Mouse (Mus musculus): ENCODE data around the gene Pygm. TPM values are rescaled to one million over a fixed set of nuclear protein-coding genes. Genes with fewer than 3 reads are reported as not detected.

Gene Pygm
- polyA plus RNA-seq, 1 experiment from 2014 or later, result 2.5 TPM

- Histone ChIP-seq H3K27me3 (ENCODE audit: low read depth, poor library complexity, severe bottlenecking) (no peaks in the 10 kb centered on the region), H3K4me1 (peaks cover 27% of the 10 kb centered on the region), H3K9me3 (replicated peaks) (no peaks in the 10 kb centered on the region), H3K27ac (no peak overlapping the region), H3K4me3 (no peak overlapping the region), H3K36me3 (peaks cover 49% of the 10 kb centered on the region)
- DNase-seq (ENCODE audit: low spot score), result no peak
- 92% methylated on average over 9 of the region's 9 CpGs for WGBS
These were observed 3.6 kb upstream of the Pygm start for GRCm38 (mm10) chr19:6380411-6381166.

- peaks cover 29% of the 10 kb centered on the region for H3K4me1 ChIP-seq
- no peaks in the 10 kb centered on the region for H3K27me3 ChIP-seq (ENCODE audit: low read depth, poor library complexity, severe bottlenecking)
- H3K36me3 ChIP-seq, result peaks cover 43% of the 10 kb centered on the region
- no peak overlapping the region for H3K4me3 ChIP-seq
- no peaks in the 10 kb centered on the region for H3K9me3 ChIP-seq (replicated peaks)
- no peak overlapping the region for H3K27ac ChIP-seq
- no peak for DNase-seq (ENCODE audit: low spot score)
- 91% methylated on average over 5 of the region's 5 CpGs for WGBS
These were observed 3.0 kb upstream of the Pygm start for GRCm38 (mm10) chr19:6381238-6381637.

GRCm38 (mm10) chr19:6382323-6382924, 1.8 kb upstream of the Pygm start:
- no peak for DNase-seq (ENCODE audit: low spot score)
- WGBS, result 83% methylated on average over 4 of the region's 4 CpGs
- H3K4me1 ChIP-seq, result peaks cover 29% of the 10 kb centered on the region

DNA sequence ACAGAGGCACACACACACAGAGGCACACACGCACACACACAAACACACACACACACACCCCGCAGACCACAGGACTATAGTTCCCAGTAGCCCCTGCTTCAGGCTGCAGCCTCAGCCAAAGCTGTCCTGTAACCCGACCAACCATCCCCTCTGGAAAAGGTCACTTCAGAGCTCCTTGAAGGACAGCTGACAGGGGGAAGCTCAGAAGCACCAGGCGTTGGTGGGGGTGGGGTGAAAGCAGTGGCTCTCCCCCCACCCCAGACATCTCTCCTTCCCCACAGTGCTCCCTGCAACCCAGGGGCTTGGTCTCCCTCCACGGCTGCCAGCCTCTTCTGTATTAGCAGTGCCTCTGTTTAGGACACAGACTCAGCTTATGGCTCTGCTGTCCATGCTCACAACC, 729 bp upstream of the Pygm start:
- H3K4me1 ChIP-seq, result peaks cover 29% of the 10 kb centered on the region
- 0 out of 2 replicates have a peak overlapping the region, but pooled peaks have one; percentile 2 for H3K27ac ChIP-seq
- 56% methylated on average over 5 of the region's 5 CpGs for WGBS
- H3K4me3 ChIP-seq, result no peak overlapping the region
- peaks cover 8% of the 10 kb centered on the region; the same call in 1 of the 2 replicates for H3K27me3 ChIP-seq (ENCODE audit: low read depth, poor library complexity, severe bottlenecking)
- no peaks in the 10 kb centered on the region for H3K9me3 ChIP-seq (replicated peaks)
- H3K36me3 ChIP-seq, result peaks cover 20% of the 10 kb centered on the region
- no peak for DNase-seq (ENCODE audit: low spot score)

More at GRCm38 (mm10) chr19:6382323-6382924, 1.8 kb upstream of the Pygm start:
- Histone ChIP-seq H3K27ac (no peak overlapping the region), H3K9me3 (replicated peaks) (no peaks in the 10 kb centered on the region), H3K4me3 (no peak overlapping the region), H3K27me3 (ENCODE audit: low read depth, poor library complexity, severe bottlenecking) (0 out of 2 replicates have a peak, but pooled peaks cover 1% of the 10 kb centered on the region), H3K36me3 (peaks cover 31% of the 10 kb centered on the region)

DNA sequence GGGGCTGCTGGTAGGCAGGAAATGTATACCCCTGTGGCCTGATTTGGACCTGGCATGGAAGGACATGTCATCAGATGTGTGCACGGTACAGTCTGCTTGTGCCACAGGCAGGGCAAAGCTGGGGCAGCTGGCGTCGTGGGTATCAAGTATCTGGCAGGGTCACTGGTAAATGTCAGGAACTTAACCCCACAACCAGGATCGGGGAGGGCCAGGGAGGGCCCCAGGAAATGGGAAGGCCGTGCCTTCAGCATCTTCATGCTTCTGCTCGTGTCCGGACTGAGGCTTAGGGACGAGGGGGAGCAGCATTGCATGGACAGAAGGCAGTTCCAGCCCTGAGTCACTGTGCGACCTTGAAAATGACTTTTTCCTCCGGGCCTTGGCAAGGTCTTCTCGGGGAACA, 755 bp downstream of the Pygm start:
- Histone ChIP-seq H3K9me3 (replicated peaks) (no peaks in the 10 kb centered on the region), H3K36me3 (peaks cover 6% of the 10 kb centered on the region; the same call in 1 of the 2 replicates), H3K27ac (peak overlapping the region; percentile 43; the same call in 1 of the 2 replicates), H3K4me3 (no peak overlapping the region), H3K27me3 (ENCODE audit: low read depth, poor library complexity, severe bottlenecking) (peaks cover 16% of the 10 kb centered on the region), H3K4me1 (peaks cover 42% of the 10 kb centered on the region)
- WGBS, result 74% methylated on average over 11 of the region's 11 CpGs
- DNase-seq (ENCODE audit: low spot score), result no peak

DNA sequence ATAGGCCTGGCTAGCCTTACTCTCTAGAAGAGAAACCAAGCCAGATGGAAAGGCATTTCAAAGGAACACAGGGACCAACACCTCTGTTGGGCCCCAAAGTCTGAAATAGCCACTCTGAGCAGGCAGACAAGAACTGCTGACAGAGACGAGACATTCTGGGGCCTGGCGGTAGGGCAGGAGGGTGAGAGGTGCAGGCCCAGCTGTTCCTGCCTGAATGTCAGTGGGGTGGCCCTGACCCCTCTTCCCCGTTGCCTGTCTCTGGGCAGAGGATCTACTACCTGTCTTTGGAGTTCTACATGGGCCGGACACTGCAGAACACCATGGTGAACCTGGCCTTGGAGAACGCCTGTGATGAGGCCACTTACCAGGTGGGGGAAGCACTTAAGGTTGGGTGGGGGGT, 1.2 kb downstream of the Pygm start:
- H3K4me3 ChIP-seq, result no peak overlapping the region
- H3K4me1 ChIP-seq, result peaks cover 46% of the 10 kb centered on the region
- WGBS, result 67% methylated on average over 5 of the region's 5 CpGs

GRCm38 (mm10) chr19:6385821-6386220, 1.6 kb downstream of the Pygm start:
- H3K27me3 ChIP-seq (ENCODE audit: low read depth, poor library complexity, severe bottlenecking), result peaks cover 16% of the 10 kb centered on the region
- no peak for DNase-seq (ENCODE audit: low spot score)
- 80% methylated on average over 7 of the region's 7 CpGs for WGBS
- no peak overlapping the region for H3K4me3 ChIP-seq
- H3K9me3 ChIP-seq (replicated peaks), result no peaks in the 10 kb centered on the region
- 0 out of 2 replicates have a peak, but pooled peaks cover under 1% of the 10 kb centered on the region for H3K36me3 ChIP-seq
- no peak overlapping the region for H3K27ac ChIP-seq
- peaks cover 50% of the 10 kb centered on the region for H3K4me1 ChIP-seq

More for the DNA sequence above, 1.2 kb downstream of the Pygm start:
- Histone ChIP-seq H3K27ac (no peak overlapping the region), H3K27me3 (ENCODE audit: low read depth, poor library complexity, severe bottlenecking) (peaks cover 16% of the 10 kb centered on the region), H3K9me3 (replicated peaks) (no peaks in the 10 kb centered on the region), H3K36me3 (0 out of 2 replicates have a peak, but pooled peaks cover 5% of the 10 kb centered on the region)
- no peak for DNase-seq (ENCODE audit: low spot score)

DNA sequence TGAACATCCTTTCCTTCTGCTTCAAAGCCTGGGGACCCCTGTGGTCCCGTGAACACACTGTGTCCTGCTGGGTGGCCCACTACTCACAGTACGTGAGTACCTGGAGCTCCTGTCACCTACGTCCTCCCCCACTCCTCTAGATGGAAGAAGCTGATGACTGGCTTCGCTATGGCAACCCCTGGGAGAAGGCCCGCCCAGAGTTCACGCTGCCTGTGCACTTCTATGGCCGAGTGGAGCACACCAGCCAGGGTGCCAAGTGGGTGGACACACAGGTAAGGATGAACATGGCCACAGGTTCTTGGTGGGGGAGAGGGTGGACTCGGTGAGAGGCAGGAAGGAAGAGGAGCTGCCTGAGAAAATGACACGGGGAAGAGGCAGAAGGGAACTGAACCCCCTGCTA, 2.0 kb downstream of the Pygm start:
- Histone ChIP-seq H3K36me3 (no peaks in the 10 kb centered on the region), H3K27ac (no peak overlapping the region), H3K4me1 (peaks cover 51% of the 10 kb centered on the region), H3K27me3 (ENCODE audit: low read depth, poor library complexity, severe bottlenecking) (peaks cover 16% of the 10 kb centered on the region), H3K9me3 (replicated peaks) (no peaks in the 10 kb centered on the region), H3K4me3 (no peak overlapping the region)
- WGBS, result 63% methylated on average over 9 of the region's 9 CpGs
- no peak for DNase-seq (ENCODE audit: low spot score)

GRCm38 (mm10) chr19:6388006-6388405, 3.8 kb downstream of the Pygm start:
- DNase-seq (ENCODE audit: low spot score), result no peak
- Histone ChIP-seq H3K4me1 (peaks cover 49% of the 10 kb centered on the region), H3K27me3 (ENCODE audit: low read depth, poor library complexity, severe bottlenecking) (peaks cover 16% of the 10 kb centered on the region), H3K36me3 (no peaks in the 10 kb centered on the region), H3K9me3 (replicated peaks) (no peaks in the 10 kb centered on the region), H3K27ac (no peak overlapping the region), H3K4me3 (no peak overlapping the region)
- WGBS, result 82% methylated on average over 13 of the region's 13 CpGs

GRCm38 (mm10) chr19:6389803-6390202, 5.6 kb downstream of the Pygm start:
- H3K27ac ChIP-seq, result peak overlapping the region; percentile 66
- peaks cover 16% of the 10 kb centered on the region for H3K27me3 ChIP-seq (ENCODE audit: low read depth, poor library complexity, severe bottlenecking)
- H3K4me1 ChIP-seq, result peaks cover 31% of the 10 kb centered on the region
- H3K9me3 ChIP-seq (replicated peaks), result no peaks in the 10 kb centered on the region
- no peak for DNase-seq (ENCODE audit: low spot score)
- H3K4me3 ChIP-seq, result peak overlapping the region; percentile 53
- 6% methylated on average over 16 of the region's 16 CpGs for WGBS
- H3K36me3 ChIP-seq, result no peaks in the 10 kb centered on the region

DNA sequence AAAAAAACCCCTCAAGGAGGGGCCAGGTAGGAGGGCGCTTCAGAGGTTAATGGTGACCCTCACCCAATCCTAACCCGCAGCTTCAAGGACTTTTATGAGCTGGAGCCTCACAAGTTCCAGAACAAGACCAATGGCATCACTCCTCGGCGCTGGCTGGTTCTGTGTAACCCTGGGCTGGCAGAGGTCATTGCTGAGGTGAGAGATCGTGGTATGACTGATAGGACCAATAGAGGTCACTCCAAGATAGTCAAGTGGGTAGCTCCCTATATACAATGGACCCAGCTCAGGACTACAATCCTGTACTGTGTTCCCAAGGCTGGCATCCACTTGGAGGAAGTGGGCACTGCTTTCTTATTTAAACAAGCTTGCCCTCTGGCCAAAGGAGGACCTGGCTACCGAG, 6.1 kb downstream of the Pygm start:
- Histone ChIP-seq H3K27ac (0 out of 2 replicates have a peak overlapping the region, but pooled peaks have one; percentile 66), H3K36me3 (no peaks in the 10 kb centered on the region), H3K9me3 (replicated peaks) (no peaks in the 10 kb centered on the region), H3K4me1 (peaks cover 26% of the 10 kb centered on the region), H3K27me3 (ENCODE audit: low read depth, poor library complexity, severe bottlenecking) (peaks cover 16% of the 10 kb centered on the region), H3K4me3 (peak overlapping the region; percentile 53)
- no peak for DNase-seq (ENCODE audit: low spot score)
- whole genome bisulfite sequencing, result 55% methylated on average over 6 of the region's 6 CpGs

DNA sequence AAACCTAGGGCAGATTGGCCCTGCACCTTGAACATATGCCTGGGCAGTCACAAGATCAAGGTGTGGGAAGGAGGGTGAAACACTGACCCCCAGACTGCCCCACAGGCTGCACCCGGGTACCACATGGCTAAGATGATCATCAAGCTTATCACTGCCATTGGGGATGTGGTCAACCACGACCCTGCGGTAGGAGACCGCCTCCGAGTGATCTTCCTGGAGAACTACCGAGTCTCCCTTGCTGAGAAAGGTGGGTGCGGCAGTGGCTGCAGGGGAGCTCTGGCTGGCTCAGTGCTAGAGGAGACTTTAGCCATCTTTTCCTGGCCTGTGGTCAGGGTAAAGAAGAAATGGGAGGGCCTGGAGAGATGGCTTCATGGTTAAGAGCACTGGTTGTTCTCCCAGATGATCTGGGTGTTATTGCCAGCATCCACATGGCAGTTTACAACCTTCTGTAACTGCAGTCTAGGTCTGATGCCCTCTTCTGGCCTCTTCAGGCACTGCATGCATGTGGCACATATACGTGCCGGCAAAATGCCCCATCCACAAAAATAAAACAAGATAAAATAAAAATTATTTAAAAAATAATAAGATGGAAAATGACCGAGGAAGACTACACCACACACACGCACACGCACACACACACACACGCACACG, 8.7 kb downstream of the Pygm start:
- H3K27ac ChIP-seq, result no peak overlapping the region
- H3K4me3 ChIP-seq, result no peak overlapping the region
- no peak for DNase-seq (ENCODE audit: low spot score)
- peaks cover 22% of the 10 kb centered on the region for H3K4me1 ChIP-seq
- H3K36me3 ChIP-seq, result no peaks in the 10 kb centered on the region
- 92% methylated on average over 14 of the region's 14 CpGs for WGBS
- no peaks in the 10 kb centered on the region for H3K9me3 ChIP-seq (replicated peaks)
- H3K27me3 ChIP-seq (ENCODE audit: low read depth, poor library complexity, severe bottlenecking), result peaks cover 28% of the 10 kb centered on the region

DNA sequence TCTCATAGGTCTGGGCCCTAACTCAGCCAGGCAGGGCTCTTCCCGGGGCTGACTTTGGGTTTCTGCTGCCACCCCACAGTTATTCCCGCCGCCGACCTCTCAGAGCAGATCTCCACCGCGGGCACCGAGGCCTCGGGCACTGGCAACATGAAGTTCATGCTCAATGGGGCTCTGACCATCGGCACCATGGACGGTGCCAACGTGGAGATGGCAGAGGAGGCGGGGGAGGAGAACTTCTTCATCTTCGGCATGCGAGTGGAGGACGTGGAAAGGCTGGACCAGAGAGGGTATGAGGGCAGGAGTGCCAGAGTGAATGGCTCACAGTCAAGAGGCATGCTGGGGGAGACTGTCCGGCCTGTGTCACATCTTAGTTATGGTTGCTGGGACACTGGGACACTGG, 9.4 kb downstream of the Pygm start:
- Histone ChIP-seq H3K4me3 (no peak overlapping the region), H3K27ac (no peak overlapping the region), H3K27me3 (ENCODE audit: low read depth, poor library complexity, severe bottlenecking) (peaks cover 32% of the 10 kb centered on the region), H3K4me1 (peaks cover 30% of the 10 kb centered on the region), H3K9me3 (replicated peaks) (no peaks in the 10 kb centered on the region), H3K36me3 (no peaks in the 10 kb centered on the region)
- no peak for DNase-seq (ENCODE audit: low spot score)
- 93% methylated on average over 16 of the region's 16 CpGs for WGBS

Data from limb, embryonic 10.5 days (tissue).